ENCODE assay signal across 24 mouse cellular contexts in the genomic region with DNA sequence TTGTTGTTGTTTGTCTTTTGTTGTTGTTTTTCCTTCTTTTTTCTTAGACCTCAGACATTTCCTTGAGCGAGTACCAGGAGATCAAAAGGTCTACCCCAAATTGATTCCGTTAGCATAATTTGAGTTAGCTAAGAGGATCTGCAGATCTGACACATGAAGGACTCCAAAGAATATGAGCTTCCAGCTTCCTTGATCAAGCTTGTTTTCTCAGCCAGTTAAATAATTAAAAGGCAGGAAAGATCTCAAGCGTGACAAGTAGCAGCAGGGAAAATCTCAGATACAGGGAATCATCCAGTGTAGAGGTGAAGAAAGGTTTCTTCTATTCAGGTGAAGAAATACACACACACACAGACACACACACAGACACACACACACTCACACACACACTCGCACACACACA.
DNase-seq lines count a peak whose midpoint lies in the region; ATAC-seq and TF ChIP-seq lines count a peak whose summit lies in the region.
"Had no signal": no experiment of that assay in that cellular context is flagged by ENCODE, and none has a peak within 500 bp of the region (broad histone marks: within the 10 kb centered on the region; RNA-seq: fewer than 3 reads in every experiment).

No protein-coding gene starts in this region.

- H3K4me3 ChIP-seq in kidney, adult 2 months (ENCODE audit: insufficient read depth, low read depth, low read length): no peak overlapping the region
- H3K4me3 ChIP-seq in kidney, embryonic 15.5 days (replicated peaks): no peak overlapping the region
- no peak overlapping the region for H3K4me3 ChIP-seq in liver, embryonic 12.5 days
- H3K4me3 ChIP-seq in liver, postnatal 0 days (ENCODE audit: low read depth, low read length): no peak overlapping the region
- H3K4me3 ChIP-seq in CH12.LX (replicated peaks in 1 of 3; ENCODE audit: low read depth in 2 of 3, low read length in 2 of 3, poor library complexity in 1 of 3): no peak overlapping the region
- H3K4me3 ChIP-seq: embryonic facial prominence, embryonic 12.5 days; embryonic facial prominence, embryonic 15.5 days; gastrocnemius, adult 2 months; hindbrain, embryonic 13.5 days had no signal

- H3K27ac ChIP-seq in kidney, adult 2 months (ENCODE audit: insufficient read depth, low read depth, low read length): peak overlapping the region; percentile 81
- H3K27ac ChIP-seq in kidney, embryonic 15.5 days: peak overlapping the region; percentile 69
- 0 out of 2 replicates have a peak overlapping the region, but pooled peaks have one; percentile 16 for H3K27ac ChIP-seq in liver, embryonic 12.5 days
- no peak overlapping the region for H3K27ac ChIP-seq in liver, postnatal 0 days (ENCODE audit: low read depth)
- peak overlapping the region; percentile 23; the same call in 1 of the 2 replicates for H3K27ac ChIP-seq in CH12.LX (ENCODE audit: insufficient read depth, low read depth)
- H3K27ac ChIP-seq: embryonic facial prominence, embryonic 12.5 days; embryonic facial prominence, embryonic 15.5 days; gastrocnemius, adult 2 months; hindbrain, embryonic 13.5 days had no signal

- no peak for TF ChIP-seq POLR2A in kidney, adult 2 months (IDR thresholded peaks at IDR 0.05; ENCODE audit: low read depth, low read length)
- TF ChIP-seq POLR2A in CH12.LX (IDR thresholded peaks at IDR 0.05; ENCODE audit: low read depth, low read length): no peak

- TF ChIP-seq CTCF in kidney, adult 2 months (conservative IDR thresholded peaks at IDR 0.05; ENCODE audit: insufficient read depth, insufficient read length, low read depth, low read length): no peak
- no peak for TF ChIP-seq CTCF in liver, postnatal 0 days (IDR thresholded peaks at IDR 0.05; ENCODE audit: low read depth)
- no peak for TF ChIP-seq CTCF in CH12.LX (conservative IDR thresholded peaks at IDR 0.05 in 1 of 2, IDR thresholded peaks at IDR 0.05 in 1 of 2; ENCODE audit: low read depth in 2 of 2, low read length in 2 of 2)

- ATAC-seq in kidney, embryonic 15.5 days (replicated peaks; ENCODE audit: low FRiP score): no peak
- no peak for ATAC-seq in liver, embryonic 12.5 days
- no peak for ATAC-seq in liver, postnatal 0 days
- ATAC-seq: activated CD4-positive, CD25-positive, alpha-beta regulatory T cell, adult 4 months; forebrain, embryonic 14.5 days; forebrain, postnatal 0 days; hindbrain, embryonic 16.5 days had no signal

- TF ChIP-seq RAD21 in CH12.LX (IDR thresholded peaks at IDR 0.05; ENCODE audit: low read depth, low read length): no peak

- H3K79me2 ChIP-seq in CH12.LX (replicated peaks; ENCODE audit: control insufficient read depth, extremely low read depth, insufficient read depth, poor library complexity, severe bottlenecking): no peaks in the 10 kb centered on the region

- H3K36me3 ChIP-seq in kidney, adult 2 months (ENCODE audit: control insufficient read depth, insufficient read depth, low read length): no peaks in the 10 kb centered on the region
- no peaks in the 10 kb centered on the region for H3K36me3 ChIP-seq in kidney, embryonic 15.5 days
- H3K36me3 ChIP-seq in liver, embryonic 12.5 days: no peaks in the 10 kb centered on the region
- no peaks in the 10 kb centered on the region for H3K36me3 ChIP-seq in liver, postnatal 0 days (replicated peaks; ENCODE audit: insufficient read depth, low read length)
- no peaks in the 10 kb centered on the region for H3K36me3 ChIP-seq in CH12.LX (replicated peaks in 1 of 2; ENCODE audit: control insufficient read depth in 1 of 2, insufficient read depth in 1 of 2, low read length in 1 of 2)
- H3K36me3 ChIP-seq: embryonic facial prominence, embryonic 12.5 days; embryonic facial prominence, embryonic 15.5 days; hindbrain, embryonic 13.5 days had no signal

- peak; percentile 69 for DNase-seq in kidney, adult 2 months
- DNase-seq in kidney, adult 18-20 months: no peak
- DNase-seq in kidney, adult 11 months: no peak
- no peak for DNase-seq in liver, postnatal 0 days
- DNase-seq in CH12.LX (ENCODE audit: extremely low read depth): no peak
- no peak for DNase-seq in layer of hippocampus, postnatal 36 days
- DNase-seq: adrenal gland, postnatal 25 days; B cell, adult 2 months; cerebellum, adult 11-12 months; cerebellum, adult 8-10 months; cerebellum, postnatal 10 days; cerebellum, postnatal 36 days; forebrain, postnatal 0 days; gastrocnemius, adult 2 months; gastrocnemius, postnatal 14 days had no signal

- dilution Hi-C loops in CH12.LX (cut with MboI; ENCODE audit: extremely low pct_ligation_motif_present, extremely low pct_unique_long_range_greater_than_20kb, low sequenced_read_pairs): no loop called here

- WGBS in kidney, adult 2 months: 36% methylated on average over 4 of the region's 4 CpGs
- WGBS in kidney, embryonic 15.5 days: 48% methylated on average over 4 of the region's 4 CpGs
- 90% methylated on average over 4 of the region's 4 CpGs for WGBS in liver, embryonic 12.5 days (ENCODE audit: insufficient replicate concordance)
- 86% methylated on average over 4 of the region's 4 CpGs for WGBS in liver, postnatal 0 days (ENCODE audit: insufficient replicate concordance)

- H3K4me1 ChIP-seq in kidney, adult 2 months (ENCODE audit: control insufficient read depth, insufficient read depth, low read length): peaks cover 16% of the 10 kb centered on the region
- peaks cover 39% of the 10 kb centered on the region for H3K4me1 ChIP-seq in kidney, embryonic 15.5 days
- peaks cover 36% of the 10 kb centered on the region for H3K4me1 ChIP-seq in liver, embryonic 12.5 days
- H3K4me1 ChIP-seq in liver, postnatal 0 days (ENCODE audit: insufficient read depth): peaks cover 28% of the 10 kb centered on the region
- H3K4me1 ChIP-seq in CH12.LX (ENCODE audit: control insufficient read depth in 1 of 2, insufficient read depth in 2 of 2): peaks cover 24 to 52% of the 10 kb centered on the region in 2 experiments

- H3K4me2 ChIP-seq in kidney, embryonic 15.5 days: no peak overlapping the region
- H3K4me2 ChIP-seq in liver, embryonic 12.5 days: no peak overlapping the region
- H3K4me2 ChIP-seq in liver, postnatal 0 days (ENCODE audit: low read depth, low read length): no peak overlapping the region
- H3K4me2 ChIP-seq in CH12.LX (ENCODE audit: insufficient read depth, low read depth, poor library complexity, severe bottlenecking): no peak overlapping the region
- H3K4me2 ChIP-seq: embryonic facial prominence, embryonic 12.5 days; embryonic facial prominence, embryonic 15.5 days; heart, embryonic 11.5 days; hindbrain, embryonic 13.5 days had no signal

- H3K9ac ChIP-seq in kidney, embryonic 15.5 days: no peak overlapping the region
- H3K9ac ChIP-seq in liver, embryonic 12.5 days: no peak overlapping the region
- H3K9ac ChIP-seq in liver, postnatal 0 days (replicated peaks): no peak overlapping the region
- no peak overlapping the region for H3K9ac ChIP-seq in CH12.LX (ENCODE audit: insufficient read depth, low read depth)
- H3K9ac ChIP-seq: embryonic facial prominence, embryonic 12.5 days; embryonic facial prominence, embryonic 15.5 days; forebrain, postnatal 0 days; hindbrain, embryonic 13.5 days had no signal

- H3K9me3 ChIP-seq in kidney, embryonic 15.5 days (replicated peaks): no peaks in the 10 kb centered on the region
- no peaks in the 10 kb centered on the region for H3K9me3 ChIP-seq in liver, embryonic 12.5 days (replicated peaks)
- H3K9me3 ChIP-seq in liver, postnatal 0 days (ENCODE audit: low read length): no peaks in the 10 kb centered on the region
- H3K9me3 ChIP-seq in CH12.LX (replicated peaks; ENCODE audit: low read length): no peaks in the 10 kb centered on the region
- H3K9me3 ChIP-seq: embryonic facial prominence, embryonic 12.5 days; embryonic facial prominence, embryonic 15.5 days; hindbrain, embryonic 13.5 days had no signal

- in situ Hi-C loops in CH12.LX (cut with MboI; ENCODE audit: low pct_ligation_motif_present, low pct_unique_long_range_greater_than_20kb, low sequenced_read_pairs): no loop called here

- no peak for TF ChIP-seq EP300 in liver, postnatal 0 days (IDR thresholded peaks at IDR 0.05; ENCODE audit: low read depth)
- TF ChIP-seq EP300 in CH12.LX (IDR thresholded peaks at IDR 0.05; ENCODE audit: low read length): no peak

- no peaks in the 10 kb centered on the region for H3K27me3 ChIP-seq in kidney, adult 2 months (replicated peaks; ENCODE audit: control insufficient read depth, insufficient read depth, low read length)
- H3K27me3 ChIP-seq in kidney, embryonic 15.5 days: no peaks in the 10 kb centered on the region
- peaks cover 9% of the 10 kb centered on the region for H3K27me3 ChIP-seq in liver, embryonic 12.5 days (replicated peaks)
- no peaks in the 10 kb centered on the region for H3K27me3 ChIP-seq in liver, postnatal 0 days (ENCODE audit: insufficient read depth, low read length)
- H3K27me3 ChIP-seq in CH12.LX (replicated peaks): no peaks in the 10 kb centered on the region
- H3K27me3 ChIP-seq: embryonic facial prominence, embryonic 12.5 days; embryonic facial prominence, embryonic 15.5 days had no signal

TF ChIP-seq in CH12.LX, 34 proteins besides CTCF, POLR2A, EP300 and RAD21:
- TF ChIP-seq JUN (IDR thresholded peaks at IDR 0.05; ENCODE audit: insufficient read depth, low read depth, low read length) (no peak), ZKSCAN1 (IDR thresholded peaks at IDR 0.05; ENCODE audit: borderline replicate concordance, low read depth, low read length) (no peak), ZC3H11A (IDR thresholded peaks at IDR 0.05; ENCODE audit: low read depth, low read length) (no peak), SIN3A (IDR thresholded peaks at IDR 0.05; ENCODE audit: low read length) (no peak), SMC3 (IDR thresholded peaks at IDR 0.05; ENCODE audit: low read depth, low read length) (no peak), CHD1 (IDR thresholded peaks at IDR 0.05; ENCODE audit: low read depth, low read length) (no peak), MAFK (IDR thresholded peaks at IDR 0.05; ENCODE audit: insufficient replicate concordance, low read length) (no peak), JUND (conservative IDR thresholded peaks at IDR 0.05; ENCODE audit: low read depth, low read length) (no peak), HCFC1 (IDR thresholded peaks at IDR 0.05; ENCODE audit: low read depth, low read length) (no peak), MAX (IDR thresholded peaks at IDR 0.05; ENCODE audit: low read length) (no peak), BHLHE40 (IDR thresholded peaks at IDR 0.05; ENCODE audit: low read depth, low read length) (no peak), GABPA (IDR thresholded peaks at IDR 0.05; ENCODE audit: insufficient replicate concordance, low read depth, low read length) (no peak), UBTF (IDR thresholded peaks at IDR 0.05; ENCODE audit: low read depth, low read length) (no peak), MEF2A (IDR thresholded peaks at IDR 0.05; ENCODE audit: borderline replicate concordance, low read depth, low read length) (no peak), MXI1 (IDR thresholded peaks at IDR 0.05; ENCODE audit: low read depth, low read length) (no peak), NRF1 (IDR thresholded peaks at IDR 0.05; ENCODE audit: low read depth, low read length) (no peak), NELFE (IDR thresholded peaks at IDR 0.05; ENCODE audit: low read depth, low read length) (no peak), IRF4 (IDR thresholded peaks at IDR 0.05; ENCODE audit: low read depth, low read length) (no peak)
